Mouse (Mus musculus) heart, postnatal 0 days (tissue): ENCODE results near the gene Cdc42ep2. TPM values are rescaled to one million over a fixed set of nuclear protein-coding genes. Genes with fewer than 3 reads are reported as not detected.
A peak's percentile ranks its signal among the peaks of the same experiment; 100 is the strongest.

Source experiments
- ATAC-seq: fragments of 200-750 bp; cut with Nextera tagmentation; 2 replicates; pipeline ENCODE4 v1.8.0; 2017; ENCODE audit warnings: low read depth, moderate number of reproducible peaks, moderate library complexity; ENCODE audit not compliant: insufficient read depth
- DNase-seq: peaks from one replicate; pipeline ENCODE4 v3.0.0-alpha.2; 2016; ENCODE audit warnings: low spot score
- H3K27ac ChIP-seq: fragments of 300-500 bp; sonication (generic); 2 replicates; pipeline ENCODE4 v1.5.1; 2014; ENCODE audit warnings: low read depth, mild to moderate bottlenecking
- H3K27me3 ChIP-seq: fragments of 300-500 bp; sonication (generic); 2 replicates; pipeline ENCODE4 v1.6.1; 2014; ENCODE audit warnings: low read length, mixed read lengths; ENCODE audit not compliant: control insufficient read depth, insufficient read depth
- H3K36me3 ChIP-seq: fragments of 300-500 bp; sonication (generic); replicated peaks from 2 replicates; pipeline ENCODE4 v1.6.1; 2014; ENCODE audit warnings: low read length, mixed read lengths; ENCODE audit not compliant: control insufficient read depth, insufficient read depth
- H3K4me1 ChIP-seq: fragments of 300-500 bp; sonication (generic); 2 replicates; pipeline ENCODE4 v1.6.1; 2014; ENCODE audit warnings: antibody characterized with exemption; ENCODE audit not compliant: control insufficient read depth, insufficient read depth
- H3K4me2 ChIP-seq: fragments of 300-500 bp; sonication (generic); 2 replicates; pipeline ENCODE4 v1.6.1; 2014; ENCODE audit warnings: low read depth, mild to moderate bottlenecking, low read length, moderate library complexity
- H3K4me3 ChIP-seq: fragments of 300-500 bp; sonication (generic); 2 replicates; pipeline ENCODE4 v1.5.1; 2014; ENCODE audit warnings: low read depth, low read length
- H3K9ac ChIP-seq: fragments of 300-500 bp; sonication (generic); replicated peaks from 2 replicates; pipeline ENCODE4 v1.6.1; 2014; ENCODE audit warnings: low read depth, low read length, mixed read lengths
- H3K9me3 ChIP-seq: fragments of 300-500 bp; sonication (generic); replicated peaks from 2 replicates; pipeline ENCODE4 v1.6.1; 2016; ENCODE audit warnings: low read length; ENCODE audit not compliant: control insufficient read depth
- CTCF ChIP-seq: IDR thresholded peaks from 2 replicates; pipeline ENCODE4 v1.5.1; 2016; ENCODE audit warnings: antibody characterized with exemption, control low read depth, low read depth
- EP300 ChIP-seq: IDR thresholded peaks from 2 replicates; pipeline ENCODE4 v1.6.1; 2016; ENCODE audit warnings: antibody characterized with exemption, low read depth
- WGBS: fragments of 180-500 bp; shearing (Covaris S2); extraction: QIAGEN DNeasy Blood & Tissue Kit; methylation state at CpG from one replicate; pipeline ENCODE4 v1.1.7; 2014; 5-methylcytosine and 5-hydroxymethylcytosine counted together
- polyA plus RNA-seq: library from polyadenylated mRNA; unstranded; fragments of >200 nt; fragmentation: Nextera tagmentation; extraction: Ambion mirVana; gene quantifications from 2 replicates; pipeline ENCODE4 v1.2.1, GENCODE M21; 2015
- total RNA-seq: library from RNA; depleted of rRNA; stranded (reverse); fragments of >200 nt; gene quantifications from 2 replicates; pipeline ENCODE4 v1.2.3, GENCODE M21; 2014; ENCODE audit warnings: low replicate concordance; rRNA removed

Gene Cdc42ep2
- total and polyA plus RNA-seq, 2 experiments from 2014 or later = 8.8 to 17.4 TPM

DNA sequence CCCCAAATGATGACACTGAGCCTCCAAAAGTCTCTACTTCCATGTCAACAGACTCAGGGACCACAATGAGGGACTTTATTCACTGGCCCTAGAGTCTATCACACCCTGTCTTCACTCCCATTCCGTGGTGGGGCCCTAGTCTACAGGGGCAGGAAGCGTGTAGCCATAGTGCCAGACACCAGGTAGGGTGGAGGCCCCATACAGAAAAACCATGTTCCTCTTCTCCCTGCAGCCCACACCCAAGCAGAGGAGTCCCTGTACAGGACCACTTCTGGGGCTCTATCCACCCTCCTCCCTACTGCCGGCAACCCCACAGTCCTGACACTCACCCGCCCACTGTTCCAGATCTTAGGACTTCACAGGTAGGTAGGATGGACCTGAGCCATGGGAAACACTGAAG lies 52.1 kb downstream of the Cdc42ep2 start:
- no peak overlapping the region for H3K27ac ChIP-seq
- H3K36me3 ChIP-seq = peaks cover 29% of the 10 kb centered on the region
- TF ChIP-seq EP300 (no peak), CTCF (no peak)
- H3K9ac ChIP-seq = no peak overlapping the region
- no peak for DNase-seq
- peaks cover 13% of the 10 kb centered on the region for H3K4me1 ChIP-seq
- H3K9me3 ChIP-seq = no peaks in the 10 kb centered on the region
- WGBS = 78% methylated on average over 4 of the region's 4 CpGs
- H3K27me3 ChIP-seq = no peaks in the 10 kb centered on the region
- H3K4me3 ChIP-seq = no peak overlapping the region
- ATAC-seq = no peak
- H3K4me2 ChIP-seq = no peak overlapping the region

DNA sequence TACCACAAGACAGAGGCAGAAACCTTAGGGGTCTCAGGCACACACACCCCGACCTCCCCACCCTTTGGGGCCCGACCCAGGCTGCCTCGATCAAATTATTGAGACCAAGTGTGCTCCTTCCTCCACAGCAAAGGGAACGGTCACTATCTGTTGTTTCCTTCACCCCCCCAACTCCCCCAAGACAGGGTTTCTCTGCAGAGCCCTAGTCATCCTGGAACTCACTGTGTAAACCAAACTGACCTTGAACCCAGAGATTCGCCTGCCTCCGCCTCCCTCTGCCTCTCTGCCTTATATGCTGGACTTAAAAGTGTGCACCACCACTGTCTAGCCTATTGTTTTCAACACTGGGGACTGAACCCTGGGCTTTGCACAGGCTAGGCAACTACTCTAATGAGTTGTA lies 52.9 kb downstream of the Cdc42ep2 start:
- Histone ChIP-seq H3K4me2 (peak overlapping the region; percentile 43; the same call in 1 of the 2 replicates), H3K4me1 (peaks cover 13% of the 10 kb centered on the region), H3K4me3 (no peak overlapping the region; the same call in 1 of the 2 replicates), H3K9ac (peak overlapping the region; percentile 45; the same call in 1 of the 2 replicates), H3K36me3 (peaks cover 37% of the 10 kb centered on the region), H3K27ac (peak overlapping the region; percentile 66), H3K27me3 (no peaks in the 10 kb centered on the region), H3K9me3 (no peaks in the 10 kb centered on the region)
- WGBS = 46% methylated on average over 6 of the region's 6 CpGs
- ATAC-seq = peak; percentile 1; the same call in 1 of the 2 replicates
- DNase-seq = no peak
- TF ChIP-seq CTCF = no peak
- TF ChIP-seq EP300 = no peak

DNA sequence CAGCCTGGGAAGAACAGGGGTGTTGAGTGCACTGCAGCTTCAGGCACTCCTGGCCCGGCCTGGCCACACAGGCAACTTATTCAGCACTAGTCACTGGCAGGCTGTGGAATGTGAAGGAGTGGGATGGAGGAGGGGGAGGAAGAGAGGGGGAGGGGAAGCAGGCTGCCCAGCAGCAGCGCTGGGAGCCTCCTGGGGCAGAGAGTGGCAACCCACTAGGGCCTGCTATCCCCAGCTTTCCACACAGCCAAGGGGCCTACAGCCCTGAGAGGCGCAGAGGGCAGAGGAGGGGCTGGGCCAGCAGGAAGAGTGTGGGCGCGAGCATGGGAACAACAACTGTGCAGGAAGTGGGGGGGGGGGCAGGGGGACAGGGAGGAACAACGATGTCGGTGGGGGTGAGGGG lies 53.3 kb downstream of the Cdc42ep2 start:
- TF ChIP-seq EP300 (no peak), CTCF (no peak)
- Histone ChIP-seq H3K4me3 (no peak overlapping the region; the same call in 1 of the 2 replicates), H3K27me3 (no peaks in the 10 kb centered on the region), H3K27ac (peak overlapping the region; percentile 66), H3K4me2 (peak overlapping the region; percentile 43), H3K9ac (peak overlapping the region; percentile 45), H3K36me3 (peaks cover 37% of the 10 kb centered on the region), H3K9me3 (no peaks in the 10 kb centered on the region), H3K4me1 (peaks cover 13% of the 10 kb centered on the region)
- 5% methylated on average over 5 of the region's 7 CpGs for WGBS
- peak; percentile 67 for ATAC-seq
- peak; percentile 66 for DNase-seq

DNA sequence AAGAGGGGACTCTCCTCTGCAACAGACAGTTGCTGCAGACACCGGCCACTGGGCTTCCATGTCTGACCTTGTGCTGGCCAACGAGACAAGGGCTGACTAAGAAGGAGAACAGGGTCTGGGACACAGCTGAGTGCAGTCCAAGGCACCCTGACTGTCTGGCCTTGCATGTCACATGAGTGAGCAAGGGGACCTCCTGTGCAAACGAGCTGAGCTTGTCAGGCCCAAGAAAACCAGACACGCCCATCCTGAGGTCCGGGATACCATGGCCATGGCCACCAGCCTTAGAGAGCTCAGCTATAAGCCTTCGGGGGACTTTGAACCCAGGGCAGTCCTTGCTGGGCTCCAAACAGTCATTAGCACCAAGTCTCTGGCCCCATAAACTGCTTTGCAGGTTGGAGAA lies 56.5 kb downstream of the Cdc42ep2 start:
- Histone ChIP-seq H3K9ac (no peak overlapping the region), H3K27ac (no peak overlapping the region), H3K4me2 (no peak overlapping the region), H3K27me3 (no peaks in the 10 kb centered on the region), H3K9me3 (no peaks in the 10 kb centered on the region), H3K36me3 (peaks cover 53% of the 10 kb centered on the region), H3K4me1 (peaks cover 25% of the 10 kb centered on the region), H3K4me3 (no peak overlapping the region)
- 87% methylated on average over 6 of the region's 6 CpGs for WGBS
- DNase-seq (no peak), ATAC-seq (no peak)
- TF ChIP-seq CTCF = no peak
- no peak for TF ChIP-seq EP300

Other genes with a start within 250 kb of the Cdc42ep2 start
- gene Map3k11, start 236.1 kb downstream of the Cdc42ep2 start, total RNA-seq = 43.5 and 51.5 TPM in 2 replicates
- 16.3 and 17.0 TPM in 2 replicates for gene Map3k11, start 236.1 kb downstream of the Cdc42ep2 start, polyA plus RNA-seq
- 27.0 and 35.9 TPM in 2 replicates for gene Pcnx3, start 235.9 kb downstream of the Cdc42ep2 start, total RNA-seq
- gene Pcnx3, start 235.9 kb downstream of the Cdc42ep2 start, polyA plus RNA-seq = 6.1 and 6.7 TPM in 2 replicates
- not detected in 2 replicates for gene Kcnk7, start 220.4 kb downstream of the Cdc42ep2 start, total RNA-seq
- 0.30 and 0.34 TPM in 2 replicates for gene Kcnk7, start 220.4 kb downstream of the Cdc42ep2 start, polyA plus RNA-seq
- gene Ehbp1l1, start 198.5 kb downstream of the Cdc42ep2 start, total RNA-seq = 113 and 118 TPM in 2 replicates
- gene Ehbp1l1, start 198.5 kb downstream of the Cdc42ep2 start, polyA plus RNA-seq = 86.5 and 111 TPM in 2 replicates
- gene Fam89b, start 195.2 kb downstream of the Cdc42ep2 start, total RNA-seq = 118 and 140 TPM in 2 replicates
- 74.8 and 76.6 TPM in 2 replicates for gene Fam89b, start 195.2 kb downstream of the Cdc42ep2 start, polyA plus RNA-seq
- gene Ltbp3, start 183.9 kb downstream of the Cdc42ep2 start, total RNA-seq = 60.0 and 73.4 TPM in 2 replicates
- gene Ltbp3, start 183.9 kb downstream of the Cdc42ep2 start, polyA plus RNA-seq = 15.4 and 16.3 TPM in 2 replicates
- 78.0 and 82.4 TPM in 2 replicates for gene Scyl1, start 153.4 kb downstream of the Cdc42ep2 start, total RNA-seq
- 46.1 and 47.1 TPM in 2 replicates for gene Scyl1, start 153.4 kb downstream of the Cdc42ep2 start, polyA plus RNA-seq
- gene Frmd8, start 49.5 kb downstream of the Cdc42ep2 start, total RNA-seq = 29.1 and 53.8 TPM in 2 replicates
- 12.8 and 14.9 TPM in 2 replicates for gene Frmd8, start 49.5 kb downstream of the Cdc42ep2 start, polyA plus RNA-seq
- gene Slc25a45, start 47.0 kb downstream of the Cdc42ep2 start, total RNA-seq = 3.1 and 4.8 TPM in 2 replicates
- 2.8 and 2.9 TPM in 2 replicates for gene Slc25a45, start 47.0 kb downstream of the Cdc42ep2 start, polyA plus RNA-seq
- 0.81 and 3.3 TPM in 2 replicates for gene Tigd3, start 30.7 kb downstream of the Cdc42ep2 start, total RNA-seq
- 0.85 and 0.91 TPM in 2 replicates for gene Tigd3, start 30.7 kb downstream of the Cdc42ep2 start, polyA plus RNA-seq
- gene Dpf2, start 11.8 kb downstream of the Cdc42ep2 start, total RNA-seq = 57.8 and 91.8 TPM in 2 replicates
- 60.5 and 61.4 TPM in 2 replicates for gene Dpf2, start 11.8 kb downstream of the Cdc42ep2 start, polyA plus RNA-seq
- 44.7 and 64.3 TPM in 2 replicates for gene Pola2, start 39.4 kb upstream of the Cdc42ep2 start, total RNA-seq
- 32.7 and 34.1 TPM in 2 replicates for gene Pola2, start 39.4 kb upstream of the Cdc42ep2 start, polyA plus RNA-seq
- not detected in 2 replicates for gene Slc22a20, start 61.3 kb upstream of the Cdc42ep2 start, total RNA-seq
- gene Slc22a20, start 61.3 kb upstream of the Cdc42ep2 start, polyA plus RNA-seq = not detected in 2 replicates
- 18.9 and 19.3 TPM in 2 replicates for gene Capn1, start 91.1 kb upstream of the Cdc42ep2 start, total RNA-seq
- gene Capn1, start 91.1 kb upstream of the Cdc42ep2 start, polyA plus RNA-seq = 4.9 and 5.3 TPM in 2 replicates
- gene Syvn1, start 121.8 kb upstream of the Cdc42ep2 start, total RNA-seq = 12.0 and 16.0 TPM in 2 replicates
- 9.2 and 10.2 TPM in 2 replicates for gene Syvn1, start 121.8 kb upstream of the Cdc42ep2 start, polyA plus RNA-seq
- 18.7 and 37.1 TPM in 2 replicates for gene Mrpl49, start 133.0 kb upstream of the Cdc42ep2 start, total RNA-seq
- 49.7 and 53.5 TPM in 2 replicates for gene Mrpl49, start 133.0 kb upstream of the Cdc42ep2 start, polyA plus RNA-seq
- gene Fau, start 133.0 kb upstream of the Cdc42ep2 start, total RNA-seq = 562 and 833 TPM in 2 replicates
- 484 and 508 TPM in 2 replicates for gene Fau, start 133.0 kb upstream of the Cdc42ep2 start, polyA plus RNA-seq
- 46.7 and 58.4 TPM in 2 replicates for gene Znhit2, start 136.4 kb upstream of the Cdc42ep2 start, total RNA-seq
- 21.4 and 22.7 TPM in 2 replicates for gene Znhit2, start 136.4 kb upstream of the Cdc42ep2 start, polyA plus RNA-seq
- 13.1 and 14.4 TPM in 2 replicates for gene Tm7sf2, start 143.6 kb upstream of the Cdc42ep2 start, total RNA-seq
- 3.2 and 3.3 TPM in 2 replicates for gene Tm7sf2, start 143.6 kb upstream of the Cdc42ep2 start, polyA plus RNA-seq
- 55.2 and 59.7 TPM in 2 replicates for gene Vps51, start 152.4 kb upstream of the Cdc42ep2 start, total RNA-seq
- 32.5 and 35.8 TPM in 2 replicates for gene Vps51, start 152.4 kb upstream of the Cdc42ep2 start, polyA plus RNA-seq
- gene Tmem262, start 155.2 kb upstream of the Cdc42ep2 start, total RNA-seq = not detected in 2 replicates
- gene Tmem262, start 155.2 kb upstream of the Cdc42ep2 start, polyA plus RNA-seq = not detected in 2 replicates
- gene Gm28374, start 157.4 kb upstream of the Cdc42ep2 start, total RNA-seq = not detected in 2 replicates
- 0.72 and 0.99 TPM in 2 replicates for gene Gm28374, start 157.4 kb upstream of the Cdc42ep2 start, polyA plus RNA-seq
- 50.8 and 55.5 TPM in 2 replicates for gene Zfpl1, start 160.1 kb upstream of the Cdc42ep2 start, total RNA-seq
- gene Zfpl1, start 160.1 kb upstream of the Cdc42ep2 start, polyA plus RNA-seq = 36.1 and 37.5 TPM in 2 replicates
- 2.2 and 6.8 TPM in 2 replicates for gene Cdca5, start 160.2 kb upstream of the Cdc42ep2 start, total RNA-seq
- gene Cdca5, start 160.2 kb upstream of the Cdc42ep2 start, polyA plus RNA-seq = 5.7 and 6.4 TPM in 2 replicates
- gene AC131692.1, start 169.6 kb upstream of the Cdc42ep2 start, total RNA-seq = not detected in 2 replicates
- not detected in 2 replicates for gene AC131692.1, start 169.6 kb upstream of the Cdc42ep2 start, polyA plus RNA-seq
- gene Naaladl1, start 181.0 kb upstream of the Cdc42ep2 start, total RNA-seq = not detected in 2 replicates
- gene Naaladl1, start 181.0 kb upstream of the Cdc42ep2 start, polyA plus RNA-seq = 0.07 TPM in 1 of 2 replicates, not detected in the other
- 46.5 and 48.8 TPM in 2 replicates for gene Sac3d1, start 193.8 kb upstream of the Cdc42ep2 start, total RNA-seq
- gene Sac3d1, start 193.8 kb upstream of the Cdc42ep2 start, polyA plus RNA-seq = 25.1 and 25.8 TPM in 2 replicates
- gene Snx15, start 203.5 kb upstream of the Cdc42ep2 start, total RNA-seq = 30.5 and 55.7 TPM in 2 replicates
- 17.5 and 18.5 TPM in 2 replicates for gene Snx15, start 203.5 kb upstream of the Cdc42ep2 start, polyA plus RNA-seq
- 0.46 TPM in 1 of 2 replicates, not detected in the other for gene Batf2, start 216.2 kb upstream of the Cdc42ep2 start, total RNA-seq
- gene Batf2, start 216.2 kb upstream of the Cdc42ep2 start, polyA plus RNA-seq = 0.16 and 0.18 TPM in 2 replicates
- gene Arl2, start 216.7 kb upstream of the Cdc42ep2 start, total RNA-seq = 59.2 and 75.1 TPM in 2 replicates
- gene Arl2, start 216.7 kb upstream of the Cdc42ep2 start, polyA plus RNA-seq = 96.6 and 105 TPM in 2 replicates